Mouse (Mus musculus) cerebellum, adult 2 months (tissue): Measurements from ENCODE around the gene Fam171a2.

Experiments
- CTCF ChIP-seq: fragments of 200-500 bp; IDR thresholded peaks from 2 replicates; pipeline ENCODE4 v1.5.1; 2011; ENCODE audit warnings: low read depth, mild to moderate bottlenecking, control low read depth, low read length, moderate library complexity, borderline replicate concordance; ENCODE audit not compliant: insufficient read depth
- POLR2A ChIP-seq: fragments of 200-500 bp; IDR thresholded peaks from 2 replicates; pipeline ENCODE4 v1.6.1; 2011; ENCODE audit warnings: low read length, control low read depth, borderline replicate concordance; ENCODE audit not compliant: insufficient read depth

DNA sequence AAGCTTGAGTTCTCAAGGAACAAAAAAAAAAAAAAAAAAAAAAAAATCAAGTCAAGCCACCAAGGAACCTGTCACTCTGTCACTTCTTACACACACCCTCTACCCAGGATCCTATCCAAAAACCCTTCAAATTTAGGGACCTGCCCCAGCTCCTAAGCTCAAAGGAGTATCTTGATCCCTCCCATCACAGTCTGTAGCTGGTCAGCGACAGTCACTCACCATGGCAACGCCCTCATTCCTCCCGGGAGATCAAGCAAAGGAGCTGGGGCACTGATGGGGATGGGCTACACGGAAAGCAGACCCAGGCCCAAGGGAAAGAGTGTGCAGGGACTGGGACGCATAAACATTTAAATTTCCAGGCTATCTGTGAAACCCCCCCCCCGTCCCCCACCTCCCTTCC, 2.7 kb downstream of the Fam171a2 start:
- TF ChIP-seq POLR2A (no peak), CTCF (no peak)
